ENCODE assay signal across 26 mouse cellular contexts in genomic region chr11:32994391-32994790, GRCm38 (mm10).
A peak's percentile ranks its signal among the peaks of the same experiment; 100 is the strongest.
DNase-seq lines count a peak whose midpoint lies in the region; ATAC-seq lines count a peak whose summit lies in the region.
"Had no signal": no experiment of that assay in that cellular context is flagged by ENCODE, and none has a peak within 500 bp of the region (broad histone marks: within the 10 kb centered on the region; RNA-seq: fewer than 3 reads in every experiment).

No protein-coding gene starts in this region.

- H3K27ac ChIP-seq in heart, embryonic 11.5 days (ENCODE audit: low read depth, low read length) = no peak overlapping the region
- H3K27ac ChIP-seq in limb, embryonic 15.5 days = no peak overlapping the region
- H3K27ac ChIP-seq: hindbrain, embryonic 14.5 days; kidney, embryonic 15.5 days; limb, embryonic 12.5 days; liver, embryonic 12.5 days; macrophage had no signal

- H3K27me3 ChIP-seq in heart, embryonic 11.5 days (ENCODE audit: control insufficient read depth, insufficient read depth, low read length) = no peaks in the 10 kb centered on the region
- H3K27me3 ChIP-seq in limb, embryonic 15.5 days = no peaks in the 10 kb centered on the region
- H3K27me3 ChIP-seq: kidney, embryonic 15.5 days; limb, embryonic 12.5 days; liver, embryonic 12.5 days had no signal

- no peak overlapping the region for H3K9ac ChIP-seq in heart, embryonic 11.5 days (ENCODE audit: low read depth, low read length)
- H3K9ac ChIP-seq in limb, embryonic 15.5 days = no peak overlapping the region
- H3K9ac ChIP-seq: hindbrain, embryonic 14.5 days; kidney, embryonic 15.5 days; limb, embryonic 12.5 days; liver, embryonic 12.5 days; liver, postnatal 0 days had no signal

- H3K9me3 ChIP-seq in heart, embryonic 11.5 days (replicated peaks; ENCODE audit: control insufficient read depth, low read length) = no peaks in the 10 kb centered on the region
- H3K9me3 ChIP-seq in limb, embryonic 15.5 days = no peaks in the 10 kb centered on the region
- H3K9me3 ChIP-seq: kidney, embryonic 15.5 days; limb, embryonic 12.5 days; liver, embryonic 12.5 days had no signal

- H3K4me1 ChIP-seq in heart, embryonic 11.5 days (ENCODE audit: control insufficient read depth, insufficient read depth, low read length) = no peaks in the 10 kb centered on the region
- peaks cover 3% of the 10 kb centered on the region; the same call in 1 of the 2 replicates for H3K4me1 ChIP-seq in limb, embryonic 15.5 days
- H3K4me1 ChIP-seq: limb, embryonic 12.5 days; liver, embryonic 12.5 days had no signal

- H3K4me3 ChIP-seq in heart, embryonic 11.5 days (ENCODE audit: low read depth, low read length) = no peak overlapping the region
- no peak overlapping the region for H3K4me3 ChIP-seq in limb, embryonic 15.5 days
- H3K4me3 ChIP-seq: erythroblast, embryonic 14.5 days; kidney, embryonic 15.5 days; limb, embryonic 12.5 days; liver, embryonic 12.5 days had no signal

- H3K36me3 ChIP-seq in heart, embryonic 11.5 days (ENCODE audit: control insufficient read depth, insufficient read depth, low read length) = no peaks in the 10 kb centered on the region
- H3K36me3 ChIP-seq in limb, embryonic 15.5 days = no peaks in the 10 kb centered on the region
- H3K36me3 ChIP-seq: kidney, embryonic 15.5 days; limb, embryonic 12.5 days; liver, embryonic 12.5 days had no signal

- ATAC-seq in heart, embryonic 11.5 days (replicated peaks; ENCODE audit: insufficient number of reproducible peaks, low FRiP score, low TSS enrichment) = no peak
- ATAC-seq in limb, embryonic 15.5 days (ENCODE audit: insufficient number of reproducible peaks, low FRiP score, low TSS enrichment, low read depth) = 0 out of 2 replicates have a peak, but pooled peaks have one; percentile 14
- ATAC-seq: forebrain, embryonic 16.5 days; liver, embryonic 12.5 days; liver, postnatal 0 days had no signal

- 62% methylated on average over 4 of the region's 4 CpGs for WGBS in heart, embryonic 11.5 days (ENCODE audit: insufficient replicate concordance)
- WGBS in limb, embryonic 15.5 days = 65% methylated on average over 4 of the region's 4 CpGs

- DNase-seq in heart, adult 8-10 months (ENCODE audit: low spot score) = peak; percentile 32
- peak; percentile 61 to 78 for DNase-seq in heart, adult 9 months (ENCODE audit: low spot score in 2 of 2)
- peak; percentile 50 to 63 for DNase-seq in heart, postnatal 10 days
- DNase-seq in ovary, postnatal 36 days (ENCODE audit: low spot score) = no peak
- DNase-seq in frontal cortex, adult 2 months (ENCODE audit: extremely low spot score in 1 of 2, low spot score in 1 of 2) = no peak
- DNase-seq: adrenal gland, postnatal 36 days; B cell, adult 2 months; cerebellum, adult 18-20 months; cerebellum, postnatal 10 days; kidney, adult 11 months; kidney, postnatal 25 days; liver, postnatal 0 days; midbrain, embryonic 14.5 days; retina, postnatal 1 day; right cerebral cortex, postnatal 14 days; thymus, adult 2 months; thymus, postnatal 4 days had no signal

- no peak overlapping the region for H3K4me2 ChIP-seq in heart, embryonic 11.5 days
- H3K4me2 ChIP-seq in limb, embryonic 15.5 days = no peak overlapping the region
- H3K4me2 ChIP-seq: hindbrain, embryonic 14.5 days; kidney, embryonic 15.5 days; limb, embryonic 12.5 days; liver, embryonic 12.5 days had no signal

- intact Hi-C loops in heart, postnatal 10 days (cut with DNase I) = no loop called here

Comparison
In these comparisons a context has a peak if more than half of its experiments do, and no peak if none do; other contexts are left out.
1. DNase-seq: peak in heart, adult 8-10 months (single experiment), heart, adult 9 months (2 of 2) and heart, postnatal 10 days (2 of 2); none in ovary, postnatal 36 days (single experiment) and frontal cortex, adult 2 months (0 of 2).